Mouse (Mus musculus) embryonic facial prominence, embryonic 14.5 days (tissue): ENCODE measurements around the gene Mid1. TPM values are rescaled to one million over a fixed set of nuclear protein-coding genes. Genes with fewer than 3 reads are reported as not detected.
"Not testable (repeated sequence)": the region's sequence is repeated elsewhere in the genome, so short reads cannot be mapped to it uniquely, and the experiment has no call there.

Source experiments
- ATAC-seq: fragments of 200-750 bp; cut with Nextera tagmentation; 2 replicates; pipeline ENCODE4 v1.8.0; 2017; ENCODE audit warnings: low read depth, moderate number of reproducible peaks, moderate TSS enrichment
- DNase-seq: peaks from one replicate; pipeline ENCODE4 v3.0.0-alpha.2; 2015; ENCODE audit warnings: low spot score
- H3K27ac ChIP-seq: fragments of 300-500 bp; sonication (generic); replicated peaks from 2 replicates; pipeline ENCODE4 v1.5.1; 2014; ENCODE audit warnings: low read depth, mild to moderate bottlenecking, low read length, moderate library complexity
- H3K27me3 ChIP-seq: fragments of 300-500 bp; sonication (generic); replicated peaks from 2 replicates; pipeline ENCODE4 v1.6.1; 2014; ENCODE audit warnings: low read length; ENCODE audit not compliant: control insufficient read depth, insufficient read depth
- H3K36me3 ChIP-seq: fragments of 300-500 bp; sonication (generic); 2 replicates; pipeline ENCODE4 v1.6.1; 2014; ENCODE audit warnings: low read length, mixed read lengths; ENCODE audit not compliant: control insufficient read depth, insufficient read depth
- H3K4me1 ChIP-seq: fragments of 300-500 bp; sonication (generic); 2 replicates; pipeline ENCODE4 v1.6.1; 2014; ENCODE audit warnings: antibody characterized with exemption, low read length; ENCODE audit not compliant: control insufficient read depth, insufficient read depth
- H3K4me2 ChIP-seq: fragments of 300-500 bp; sonication (generic); 2 replicates; pipeline ENCODE4 v1.6.1; 2014; ENCODE audit warnings: low read depth, mild to moderate bottlenecking, low read length, moderate library complexity, mixed read lengths
- H3K4me3 ChIP-seq: fragments of 300-500 bp; sonication (generic); 2 replicates; pipeline ENCODE4 v1.5.1; 2014; ENCODE audit warnings: low read depth, mild to moderate bottlenecking, low read length
- H3K9ac ChIP-seq: fragments of 300-500 bp; sonication (generic); 2 replicates; pipeline ENCODE4 v1.6.1; 2014; ENCODE audit warnings: low read depth, mild to moderate bottlenecking, low read length, moderate library complexity, mixed read lengths
- H3K9me3 ChIP-seq: fragments of 300-500 bp; sonication (generic); 2 replicates; pipeline ENCODE4 v1.6.1; 2016; ENCODE audit warnings: low read length; ENCODE audit not compliant: control insufficient read depth
- WGBS: fragments of 180-500 bp; shearing (Covaris S2); extraction: QIAGEN DNeasy Blood & Tissue Kit; methylation state at CpG from one replicate; pipeline ENCODE4 v1.1.7; 2014; 5-methylcytosine and 5-hydroxymethylcytosine counted together
- polyA plus RNA-seq: library from polyadenylated mRNA; unstranded; fragments of >200 nt; fragmentation: Nextera tagmentation; extraction: Ambion mirVana; gene quantifications from 2 replicates; pipeline ENCODE4 v1.2.1, GENCODE M21; 2014

The Mid1 gene
- polyA plus RNA-seq, 1 experiment from 2014 or later: 10.4 TPM

DNA sequence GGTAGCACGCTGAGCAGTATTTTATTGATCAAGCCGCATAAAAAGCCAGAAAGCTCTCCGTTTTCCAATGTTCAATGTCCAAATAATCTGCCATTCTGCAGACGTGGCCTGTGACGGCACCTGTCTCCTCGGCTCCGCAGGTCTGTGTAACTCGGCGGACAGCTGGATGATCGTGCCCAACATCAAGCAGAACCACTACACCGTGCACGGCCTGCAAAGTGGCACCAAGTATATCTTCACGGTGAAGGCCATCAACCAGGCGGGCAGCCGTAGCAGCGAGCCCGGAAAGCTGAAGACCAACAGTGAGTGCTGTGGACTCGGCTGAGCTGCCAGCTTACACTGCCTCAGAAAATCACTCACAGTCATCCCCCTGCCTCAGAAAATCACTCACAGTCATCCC is 300.8 kb downstream of the Mid1 start:
- not testable (repeated sequence) for DNase-seq, H3K27me3 ChIP-seq, H3K4me1 ChIP-seq, H3K27ac ChIP-seq, H3K9ac ChIP-seq, H3K4me3 ChIP-seq, ATAC-seq, H3K4me2 ChIP-seq
- Histone ChIP-seq H3K9me3 (peaks cover 79% of the 10 kb centered on the region), H3K36me3 (peaks cover 87% of the 10 kb centered on the region)
- WGBS: 88% methylated on average over 18 of the region's 18 CpGs

DNA sequence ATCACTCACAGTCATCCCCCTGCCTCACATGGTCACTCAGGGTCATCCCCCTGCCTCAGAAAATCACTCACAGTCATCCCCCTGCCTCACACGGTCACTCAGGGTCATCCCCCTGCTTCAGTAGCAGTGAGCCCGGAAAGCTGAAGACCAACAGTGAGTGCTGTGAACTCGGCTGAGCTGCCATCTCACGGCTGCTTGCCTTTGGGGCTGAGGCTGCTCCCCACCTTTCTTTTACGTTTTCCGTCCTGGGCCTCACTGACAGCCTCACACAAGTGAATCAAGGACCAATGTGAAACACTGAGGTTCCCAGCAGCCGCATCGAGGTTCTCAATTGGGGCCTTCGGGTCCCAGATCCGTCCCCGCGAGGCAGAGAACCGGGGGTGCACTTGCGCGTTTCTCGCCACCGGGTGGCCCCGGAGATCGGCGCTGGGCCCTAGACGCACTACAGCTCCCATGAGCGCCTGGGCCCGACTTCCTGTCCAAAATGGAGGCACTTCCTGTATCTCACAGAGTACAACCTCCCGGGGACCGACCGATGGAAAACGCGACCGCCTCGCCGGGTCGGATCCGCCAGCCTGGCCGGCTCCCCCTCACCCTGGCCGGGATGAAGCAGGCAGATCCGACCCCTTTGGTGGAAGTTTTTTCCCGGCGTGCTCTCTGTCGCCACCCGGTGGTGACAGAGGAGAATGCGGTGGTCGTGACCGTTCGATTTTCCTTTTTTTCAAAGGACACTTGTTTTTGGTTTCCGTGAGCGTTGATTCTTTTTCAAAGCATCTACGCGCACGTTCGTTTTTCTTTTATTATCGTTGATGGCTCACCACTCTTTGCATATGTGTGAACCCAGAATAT is 301.7 kb downstream of the Mid1 start:
- Histone ChIP-seq H3K9me3 (peaks cover 81% of the 10 kb centered on the region), H3K4me2 (peak overlapping the region; percentile 39), H3K36me3 (peaks cover 85% of the 10 kb centered on the region), H3K9ac (peak overlapping the region; percentile 26), H3K4me3 (peak overlapping the region; percentile 21)
- 54% methylated on average over 48 of the region's 51 CpGs for WGBS
- not testable (repeated sequence) for H3K4me1 ChIP-seq, H3K27ac ChIP-seq, H3K27me3 ChIP-seq
- ATAC-seq: peak; percentile 88
- DNase-seq: peak; percentile 3

DNA sequence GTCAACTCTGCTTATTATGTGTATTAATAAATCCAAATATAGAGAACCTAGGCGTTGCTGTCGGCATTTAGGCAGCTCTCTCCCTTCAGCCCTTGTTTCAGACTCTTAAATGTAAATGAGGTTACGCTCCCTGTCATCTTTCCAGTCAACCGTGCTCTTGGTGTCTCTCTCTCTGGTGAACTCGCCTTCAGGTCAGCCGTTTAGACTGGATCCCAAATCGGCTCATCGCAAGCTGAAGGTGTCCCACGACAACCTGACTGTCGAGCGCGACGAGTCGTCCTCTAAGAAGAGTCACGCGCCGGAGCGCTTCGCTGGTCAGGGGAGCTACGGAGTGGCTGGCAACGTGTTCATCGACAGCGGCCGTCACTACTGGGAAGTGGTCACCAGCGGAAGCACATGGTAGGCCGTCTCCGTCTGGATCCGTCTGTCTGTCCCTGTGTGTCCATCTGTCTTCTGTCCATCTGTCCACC is 302.4 kb downstream of the Mid1 start:
- whole genome bisulfite sequencing: 88% methylated on average over 28 of the region's 28 CpGs
- H3K4me2 ChIP-seq, H3K9ac ChIP-seq, H3K27me3 ChIP-seq, H3K4me3 ChIP-seq, ATAC-seq, H3K4me1 ChIP-seq, H3K27ac ChIP-seq: not testable (repeated sequence)
- peak; percentile 20 for DNase-seq
- Histone ChIP-seq H3K9me3 (peaks cover 82% of the 10 kb centered on the region), H3K36me3 (peaks cover 84% of the 10 kb centered on the region)

DNA sequence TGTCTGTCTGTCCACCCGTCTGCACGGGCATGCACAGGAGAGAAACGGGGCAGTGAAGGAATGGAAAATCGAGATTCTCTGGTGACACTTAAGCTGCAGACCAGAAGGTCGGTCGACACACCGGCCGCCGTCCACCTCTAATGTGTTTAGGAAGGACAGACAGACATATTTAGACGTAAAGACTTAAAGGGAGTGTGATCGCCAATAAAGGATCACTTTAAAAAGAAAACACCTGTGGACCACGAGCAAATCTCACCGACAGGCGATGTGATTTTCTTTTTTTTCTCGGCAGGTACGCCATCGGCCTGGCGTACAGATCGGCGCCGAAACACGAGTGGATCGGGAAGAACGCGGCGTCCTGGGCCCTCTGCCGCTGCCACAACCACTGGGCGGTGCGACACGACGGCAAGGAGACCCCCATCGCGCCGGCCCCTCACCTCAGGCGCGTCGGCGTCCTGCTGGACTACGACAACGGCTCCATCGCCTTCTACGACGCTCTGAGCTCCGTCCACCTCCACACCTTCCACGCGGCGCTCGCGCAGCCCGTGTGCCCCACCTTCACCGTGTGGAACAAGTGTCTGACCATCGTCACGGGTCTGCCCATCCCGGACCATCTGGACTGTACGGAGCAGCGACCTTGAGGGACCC is 303.7 kb downstream of the Mid1 start:
- WGBS: 94% methylated on average over 56 of the region's 56 CpGs
- H3K4me3 ChIP-seq, H3K27ac ChIP-seq, H3K9ac ChIP-seq, H3K4me1 ChIP-seq, H3K4me2 ChIP-seq, H3K27me3 ChIP-seq, ATAC-seq: not testable (repeated sequence)
- peaks cover 76% of the 10 kb centered on the region for H3K36me3 ChIP-seq
- H3K9me3 ChIP-seq: peaks cover 81% of the 10 kb centered on the region
- DNase-seq: peak; percentile 1

DNA sequence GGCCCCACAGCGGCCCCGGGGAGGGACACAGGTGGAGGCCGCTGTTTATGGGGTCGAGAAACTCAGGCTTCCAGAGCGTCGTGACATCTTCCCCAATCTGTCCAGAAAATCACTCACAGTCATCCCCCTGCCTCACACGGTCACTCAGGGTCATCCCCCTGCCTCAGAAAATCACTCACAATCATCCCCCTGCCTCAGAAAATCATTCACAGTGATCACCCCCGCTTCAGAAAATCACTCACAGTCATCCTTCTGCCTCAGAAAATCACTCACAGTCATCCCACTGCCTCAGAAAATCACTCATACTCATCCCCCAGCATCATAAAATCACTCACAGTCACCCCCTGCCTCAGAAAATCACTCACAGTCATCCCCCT is 304.2 kb downstream of the Mid1 start:
- not testable (repeated sequence) for H3K4me1 ChIP-seq, H3K4me3 ChIP-seq, H3K27ac ChIP-seq, H3K27me3 ChIP-seq, H3K4me2 ChIP-seq, H3K9ac ChIP-seq, ATAC-seq
- Histone ChIP-seq H3K9me3 (peaks cover 81% of the 10 kb centered on the region), H3K36me3 (peaks cover 71% of the 10 kb centered on the region)
- WGBS: 86% methylated on average over 8 of the region's 8 CpGs
- peak; percentile 43 for DNase-seq

DNA sequence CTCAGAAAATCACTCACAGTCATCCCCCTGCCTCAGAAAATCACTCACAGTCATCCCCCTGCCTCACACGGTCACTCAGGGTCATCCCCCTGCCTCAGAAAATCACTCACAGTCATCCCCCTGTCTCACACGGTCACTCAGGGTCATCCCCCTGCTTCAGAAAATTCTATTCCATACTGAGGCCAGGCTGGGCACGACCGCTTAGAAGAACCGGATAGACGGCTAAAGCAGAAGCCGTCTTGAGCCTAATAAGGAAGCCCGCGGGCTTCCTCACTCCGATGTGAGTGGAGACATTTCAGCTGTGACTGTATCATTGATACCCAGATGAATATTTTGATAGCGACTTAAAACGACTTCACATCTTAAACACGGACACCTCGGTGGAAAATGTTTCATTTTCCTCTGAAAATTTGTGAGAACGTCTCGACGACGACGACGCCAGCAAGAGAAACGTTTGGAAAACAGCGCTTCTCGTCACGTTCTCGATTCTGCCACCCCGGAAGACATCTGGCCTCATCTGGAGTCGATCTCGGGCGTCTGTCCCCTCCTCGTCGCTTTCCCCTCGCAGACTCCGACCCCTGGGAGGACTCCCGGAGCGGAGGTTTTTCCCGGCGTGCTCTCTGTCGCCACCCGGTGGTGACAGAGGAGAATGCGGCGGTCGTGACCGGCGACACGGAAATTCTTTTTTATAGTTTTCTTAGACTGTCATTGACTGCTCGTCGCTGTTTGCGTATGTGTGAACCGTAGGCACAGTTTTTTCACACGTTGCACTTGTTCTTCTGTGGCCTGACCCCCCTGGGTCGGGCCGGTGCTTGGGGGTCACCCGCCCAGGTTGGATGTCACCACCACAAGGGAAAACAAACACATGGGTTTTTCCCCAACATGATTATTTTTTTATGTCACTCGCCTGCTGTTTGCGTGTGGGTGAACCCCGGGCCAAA is 305.0 kb downstream of the Mid1 start:
- peak; percentile 15 for DNase-seq
- 73% methylated on average over 56 of the region's 56 CpGs for WGBS
- H3K4me1 ChIP-seq, H3K27ac ChIP-seq, ATAC-seq, H3K9ac ChIP-seq, H3K27me3 ChIP-seq: not testable (repeated sequence)
- peak overlapping the region; percentile 17 for H3K4me2 ChIP-seq
- H3K4me3 ChIP-seq: peak overlapping the region; percentile 2
- peaks cover 81% of the 10 kb centered on the region for H3K9me3 ChIP-seq
- H3K36me3 ChIP-seq: peaks cover 63% of the 10 kb centered on the region

DNA sequence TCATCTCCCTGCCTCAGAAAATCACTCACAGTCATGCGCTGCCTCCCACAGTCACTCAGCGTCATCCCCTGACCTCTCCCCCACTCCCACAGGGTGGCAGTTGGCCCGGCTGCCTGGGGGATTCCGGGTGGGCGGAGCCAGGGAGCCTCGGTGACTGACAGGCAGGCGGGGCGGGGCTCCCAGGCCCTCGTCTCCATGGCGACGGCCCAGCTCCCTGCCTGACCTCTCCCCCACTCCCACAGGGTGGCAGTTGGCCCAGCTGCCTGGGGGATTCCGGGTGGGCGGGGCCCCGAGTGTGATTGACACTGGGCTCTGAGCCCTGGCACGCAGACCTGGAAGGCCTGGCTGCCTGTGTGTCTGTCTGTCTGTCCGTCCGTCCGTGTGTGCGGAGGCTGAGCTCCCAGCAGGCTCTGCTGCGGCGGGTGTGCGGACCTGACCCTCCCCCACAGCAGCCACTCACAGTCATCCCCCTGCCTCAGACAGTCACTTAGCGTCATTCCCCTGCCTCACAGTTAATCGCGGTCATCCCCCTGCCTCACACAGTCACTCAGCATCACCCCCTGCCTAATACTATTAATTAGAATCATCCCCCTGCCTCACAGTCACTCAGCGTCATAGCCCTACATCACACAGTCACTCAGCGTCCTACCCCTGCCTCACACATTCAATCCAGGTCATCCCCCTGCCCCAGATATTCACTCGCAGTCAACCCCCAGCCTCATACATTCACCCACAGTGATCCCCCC is 306.3 kb downstream of the Mid1 start:
- peak; percentile 65 for DNase-seq
- 49% methylated on average over 28 of the region's 28 CpGs for WGBS
- Histone ChIP-seq H3K36me3 (peaks cover 51% of the 10 kb centered on the region), H3K27ac (peak overlapping the region; percentile 19; the same call in 1 of the 2 replicates), H3K9me3 (peaks cover 80% of the 10 kb centered on the region), H3K4me3 (peak overlapping the region; percentile 1; the same call in 1 of the 2 replicates), H3K4me2 (peak overlapping the region; percentile 28; the same call in 1 of the 2 replicates)
- not testable (repeated sequence) for H3K9ac ChIP-seq, H3K27me3 ChIP-seq, H3K4me1 ChIP-seq
- ATAC-seq: peak; percentile 71
